Mouse (Mus musculus): ENCODE data around the gene Kcnh1. TPM values are rescaled to one million over a fixed set of nuclear protein-coding genes. Genes with fewer than 3 reads are reported as not detected.

Kcnh1 gene
- total RNA-seq, 2 experiments from 2014 or later, result not detected

GRCm38 (mm10) chr1:192259616-192260015 is 69.0 kb downstream of the Kcnh1 start:
- ATAC-seq (replicated peaks; ENCODE audit: low FRiP score, low TSS enrichment, poor library complexity, severe bottlenecking), result 0 out of 2 replicates have a peak, but pooled peaks have one; percentile 26

- no peak for ATAC-seq (replicated peaks; ENCODE audit: low FRiP score, low TSS enrichment, poor library complexity, severe bottlenecking)
Observed at GRCm38 (mm10) chr1:192265704-192266103, 75.1 kb downstream of the Kcnh1 start.

- ATAC-seq (replicated peaks; ENCODE audit: low FRiP score, low TSS enrichment, poor library complexity, severe bottlenecking), result no peak
Observed at GRCm38 (mm10) chr1:192266956-192267355, 76.4 kb downstream of the Kcnh1 start.

- ATAC-seq (replicated peaks; ENCODE audit: low FRiP score, low TSS enrichment, poor library complexity, severe bottlenecking), result no peak
Observed at GRCm38 (mm10) chr1:192268878-192269277, 78.3 kb downstream of the Kcnh1 start.

- ATAC-seq (replicated peaks; ENCODE audit: low FRiP score, low TSS enrichment, poor library complexity, severe bottlenecking), result no peak
Observed at GRCm38 (mm10) chr1:192269911-192270310, 79.3 kb downstream of the Kcnh1 start.

- ATAC-seq (replicated peaks; ENCODE audit: low FRiP score, low TSS enrichment, poor library complexity, severe bottlenecking), result no peak
Observed at GRCm38 (mm10) chr1:192277801-192278385, 87.3 kb downstream of the Kcnh1 start.

GRCm38 (mm10) chr1:192284340-192284739 is 93.8 kb downstream of the Kcnh1 start:
- ATAC-seq (replicated peaks; ENCODE audit: low FRiP score, low TSS enrichment, poor library complexity, severe bottlenecking), result no peak

- no peak for ATAC-seq (replicated peaks; ENCODE audit: low FRiP score, low TSS enrichment, poor library complexity, severe bottlenecking)
Observed at GRCm38 (mm10) chr1:192284950-192285349, 94.4 kb downstream of the Kcnh1 start.

- ATAC-seq (replicated peaks; ENCODE audit: low FRiP score, low TSS enrichment, poor library complexity, severe bottlenecking), result no peak
Observed at GRCm38 (mm10) chr1:192288456-192288855, 97.9 kb downstream of the Kcnh1 start.

GRCm38 (mm10) chr1:192291286-192291685 is 100.7 kb downstream of the Kcnh1 start:
- ATAC-seq (replicated peaks; ENCODE audit: low FRiP score, low TSS enrichment, poor library complexity, severe bottlenecking), result no peak

GRCm38 (mm10) chr1:192293391-192293790 is 102.8 kb downstream of the Kcnh1 start:
- no peak for ATAC-seq (replicated peaks; ENCODE audit: low FRiP score, low TSS enrichment, poor library complexity, severe bottlenecking)

- no peak for ATAC-seq (replicated peaks; ENCODE audit: low FRiP score, low TSS enrichment, poor library complexity, severe bottlenecking)
Observed at GRCm38 (mm10) chr1:192293921-192294320, 103.3 kb downstream of the Kcnh1 start.

- ATAC-seq (replicated peaks; ENCODE audit: low FRiP score, low TSS enrichment, poor library complexity, severe bottlenecking), result no peak
Observed at GRCm38 (mm10) chr1:192295243-192295860, 104.8 kb downstream of the Kcnh1 start.

- no peak for ATAC-seq (replicated peaks; ENCODE audit: low FRiP score, low TSS enrichment, poor library complexity, severe bottlenecking)
Observed at GRCm38 (mm10) chr1:192295902-192296301, 105.3 kb downstream of the Kcnh1 start.

- ATAC-seq (replicated peaks; ENCODE audit: low FRiP score, low TSS enrichment, poor library complexity, severe bottlenecking), result no peak
Observed at GRCm38 (mm10) chr1:192297481-192298128, 107.0 kb downstream of the Kcnh1 start.

- ATAC-seq (replicated peaks; ENCODE audit: low FRiP score, low TSS enrichment, poor library complexity, severe bottlenecking), result no peak
Observed at GRCm38 (mm10) chr1:192300417-192300816, 109.8 kb downstream of the Kcnh1 start.

GRCm38 (mm10) chr1:192303615-192304014 is 113.0 kb downstream of the Kcnh1 start:
- ATAC-seq (replicated peaks; ENCODE audit: low FRiP score, low TSS enrichment, poor library complexity, severe bottlenecking), result no peak

GRCm38 (mm10) chr1:192305155-192305554 is 114.6 kb downstream of the Kcnh1 start:
- ATAC-seq (replicated peaks; ENCODE audit: low FRiP score, low TSS enrichment, poor library complexity, severe bottlenecking), result no peak

- no peak for ATAC-seq (replicated peaks; ENCODE audit: low FRiP score, low TSS enrichment, poor library complexity, severe bottlenecking)
Observed at GRCm38 (mm10) chr1:192307055-192307454, 116.5 kb downstream of the Kcnh1 start.

- ATAC-seq (replicated peaks; ENCODE audit: low FRiP score, low TSS enrichment, poor library complexity, severe bottlenecking), result no peak
Observed at GRCm38 (mm10) chr1:192311298-192311697, 120.7 kb downstream of the Kcnh1 start.
